Mouse (Mus musculus) fibroblast of lung, adult 2 months (primary cell): ENCODE data around the gene Eapp.
"Not testable (repeated sequence)": the region's sequence is repeated elsewhere in the genome, so short reads cannot be mapped to it uniquely, and the experiment has no call there.

Source experiments
- DNase-seq: peaks from one replicate; pipeline ENCODE4 v3.0.0-alpha.2; 2011; ENCODE audit warnings: low read depth

Eapp gene

DNA sequence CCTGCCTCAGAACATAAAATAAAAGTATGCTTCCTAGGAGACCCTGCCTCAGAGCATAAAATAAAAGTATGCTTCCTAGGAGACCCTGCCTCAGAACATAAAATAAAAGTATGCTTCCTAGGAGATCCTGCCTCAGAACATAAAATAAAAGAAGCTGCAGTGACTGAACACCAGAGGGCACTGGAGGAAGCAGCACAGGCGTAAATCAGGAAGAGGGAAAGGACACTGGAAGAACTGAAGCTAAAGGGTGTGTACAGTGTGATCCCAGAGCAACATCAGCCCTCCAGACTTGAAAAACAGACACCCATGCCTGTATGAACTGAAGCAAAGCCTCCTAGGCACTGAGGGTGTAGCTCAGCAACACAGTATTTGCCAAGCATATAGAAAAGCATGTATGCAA is 12.5 kb downstream of the Eapp start:
- DNase-seq, result no peak

DNA sequence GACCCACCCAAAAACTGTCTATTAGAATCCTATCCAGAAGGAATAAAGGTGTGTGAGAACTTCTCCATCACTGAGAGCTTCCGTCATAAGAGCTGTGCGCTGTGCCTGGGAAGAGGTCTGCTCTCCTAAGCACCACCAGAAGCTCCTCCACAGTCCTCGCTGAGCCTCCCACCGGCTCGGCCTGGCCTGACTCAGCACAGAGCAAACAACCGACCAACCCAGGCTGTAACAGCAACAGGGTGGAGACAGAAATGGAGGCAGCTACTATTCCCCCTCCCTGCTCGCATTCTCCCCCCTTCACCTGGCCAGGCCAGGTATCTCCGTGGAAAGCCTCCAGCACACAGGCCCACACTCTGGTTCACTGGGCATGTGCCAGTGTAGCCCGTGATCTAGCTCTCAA is 19.0 kb downstream of the Eapp start:
- DNase-seq, result no peak

DNA sequence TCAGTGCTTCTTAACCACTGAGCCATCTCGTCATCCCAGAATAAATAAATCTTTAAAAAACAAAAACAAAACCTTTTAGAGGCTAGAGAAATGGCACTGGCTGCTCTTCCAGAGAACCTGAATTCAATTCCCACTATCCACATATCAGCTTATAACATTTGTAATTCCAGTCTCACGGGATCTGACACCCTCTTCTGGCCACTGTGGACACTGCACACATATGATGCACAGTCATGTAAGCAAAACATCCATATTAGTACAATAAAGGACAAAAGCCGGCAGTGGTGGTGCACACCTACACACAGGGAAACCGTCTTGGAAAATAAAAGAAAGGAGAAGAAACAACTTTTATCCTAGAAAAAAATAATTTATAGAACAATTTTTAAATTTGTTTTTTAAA is 20.3 kb downstream of the Eapp start:
- no peak for DNase-seq

DNA sequence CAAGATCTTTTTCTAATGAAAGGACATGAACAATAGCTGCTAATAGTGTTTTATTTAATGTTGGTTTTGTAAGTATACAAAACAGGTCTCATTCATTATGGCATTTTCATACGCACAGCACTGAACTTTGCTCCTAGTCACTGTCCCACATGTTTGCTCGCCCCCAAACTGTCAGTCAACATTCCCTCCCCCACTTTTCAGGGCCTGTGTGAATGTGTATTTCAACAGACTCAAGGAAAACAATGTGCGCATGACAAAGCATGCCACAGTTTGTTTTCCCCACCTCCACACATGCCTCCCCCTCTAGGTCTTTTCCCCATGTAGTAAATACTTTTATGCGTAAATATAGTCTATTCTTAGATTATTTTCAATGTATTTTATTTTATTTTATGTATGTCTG is 24.4 kb downstream of the Eapp start:
- DNase-seq, result no peak

DNA sequence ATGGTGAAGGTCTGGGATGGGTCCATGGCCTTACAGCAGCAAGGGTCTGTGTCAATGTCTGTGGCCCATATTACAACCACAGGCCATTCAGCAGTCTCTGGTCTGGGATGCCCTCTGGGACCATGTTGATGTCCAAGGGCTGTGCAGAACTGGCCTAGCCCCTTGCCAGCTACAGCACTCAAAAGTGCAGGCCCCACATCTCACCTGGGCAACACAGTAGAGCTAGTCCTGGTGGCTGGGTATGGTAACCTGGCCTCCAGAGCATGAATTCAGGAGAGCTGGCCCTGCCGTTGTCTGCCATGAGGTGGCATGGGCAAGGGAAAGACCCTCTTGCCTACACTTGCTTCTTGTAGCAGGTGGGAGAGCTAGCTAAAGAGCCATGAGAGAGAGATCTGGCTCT is 27.6 kb downstream of the Eapp start:
- no peak for DNase-seq

DNA sequence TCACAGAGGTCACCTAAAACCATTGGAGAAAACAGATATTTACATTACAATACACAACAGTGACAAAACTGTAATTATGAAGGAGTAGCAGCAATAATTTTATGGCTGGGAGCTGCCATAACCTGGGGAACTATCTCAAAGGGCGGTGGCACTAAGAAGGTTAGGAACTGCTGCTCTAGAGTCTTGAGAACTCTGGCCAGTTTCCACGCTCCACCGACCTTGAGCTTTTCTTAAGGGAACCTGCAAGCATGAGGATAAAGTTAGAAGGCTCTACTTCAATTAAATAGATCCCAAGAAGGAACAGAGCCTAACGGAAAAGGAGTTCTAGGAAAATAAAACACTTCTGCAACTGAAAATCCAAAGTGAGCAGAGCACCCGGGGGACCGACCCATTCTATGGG is 30.2 kb downstream of the Eapp start:
- DNase-seq, result no peak

DNA sequence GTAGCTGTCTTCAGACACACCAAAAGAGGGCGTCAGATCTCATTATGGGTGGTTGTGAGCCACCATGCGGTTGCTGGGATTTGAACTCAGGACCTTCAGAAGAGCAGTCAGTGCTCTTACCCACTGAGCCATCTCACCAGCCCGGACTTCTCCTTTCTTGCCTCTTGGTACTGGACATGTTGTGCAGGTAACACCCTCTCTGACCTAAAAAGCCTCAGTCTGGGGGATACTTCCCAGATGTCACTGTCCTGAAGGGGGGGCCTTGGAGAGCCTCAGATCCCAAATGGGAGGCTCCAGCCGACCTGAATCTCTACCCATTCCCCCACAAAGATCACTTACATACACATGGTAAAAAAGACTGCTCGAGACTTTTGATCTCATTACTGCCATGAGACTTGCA is 34.2 kb downstream of the Eapp start:
- DNase-seq, result not testable (repeated sequence)

DNA sequence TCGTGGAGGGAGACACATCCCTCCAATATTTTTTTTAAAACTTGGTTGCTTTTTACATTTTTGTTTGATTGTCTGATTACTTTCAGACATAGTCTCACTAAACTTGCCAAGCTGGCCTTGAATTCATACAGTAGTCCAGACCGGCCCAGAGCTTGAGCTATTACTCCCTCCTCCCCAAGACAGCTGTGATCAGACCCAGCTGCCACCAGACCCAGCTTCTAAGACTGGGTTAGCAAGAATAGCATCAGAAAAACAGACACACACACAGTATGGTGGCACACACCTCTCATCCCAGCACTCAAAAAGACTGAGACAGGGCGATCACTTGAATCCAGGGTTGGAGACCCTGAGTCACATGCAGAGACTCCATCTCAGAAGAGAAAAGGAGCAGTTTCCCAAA is 35.8 kb downstream of the Eapp start:
- no peak for DNase-seq

DNA sequence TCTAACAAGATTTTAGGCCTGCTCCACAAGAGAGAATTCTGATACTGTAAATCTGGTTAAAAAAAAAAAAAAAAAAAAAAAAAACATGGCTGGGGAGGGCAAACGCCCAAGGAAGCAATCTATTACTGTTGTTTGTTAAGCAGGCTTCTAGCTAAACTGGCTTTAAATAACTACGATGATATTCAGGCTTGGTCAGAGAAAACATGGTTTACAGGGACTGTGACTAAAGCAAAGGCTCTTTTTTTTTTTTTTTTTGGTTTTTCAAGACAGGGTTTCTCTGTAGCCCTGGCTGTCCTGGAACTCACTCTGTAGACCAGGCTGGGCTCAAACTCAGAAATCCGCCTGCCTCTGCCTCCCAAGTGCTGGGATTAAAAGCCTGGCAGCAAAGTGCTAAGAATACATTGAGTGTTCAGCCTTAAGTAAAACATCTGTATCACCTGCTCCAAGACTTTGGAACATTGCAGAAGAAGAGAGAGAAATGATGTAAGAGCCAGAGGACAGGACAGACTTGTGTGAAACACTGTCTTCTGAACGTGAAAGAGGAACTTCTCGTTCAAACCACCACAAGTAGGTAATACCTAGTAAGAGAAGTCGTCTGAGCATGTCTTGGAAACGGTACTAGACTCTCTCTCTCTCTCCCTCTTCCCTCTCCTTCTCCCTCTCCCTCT is 37.1 kb downstream of the Eapp start:
- DNase-seq, result no peak

DNA sequence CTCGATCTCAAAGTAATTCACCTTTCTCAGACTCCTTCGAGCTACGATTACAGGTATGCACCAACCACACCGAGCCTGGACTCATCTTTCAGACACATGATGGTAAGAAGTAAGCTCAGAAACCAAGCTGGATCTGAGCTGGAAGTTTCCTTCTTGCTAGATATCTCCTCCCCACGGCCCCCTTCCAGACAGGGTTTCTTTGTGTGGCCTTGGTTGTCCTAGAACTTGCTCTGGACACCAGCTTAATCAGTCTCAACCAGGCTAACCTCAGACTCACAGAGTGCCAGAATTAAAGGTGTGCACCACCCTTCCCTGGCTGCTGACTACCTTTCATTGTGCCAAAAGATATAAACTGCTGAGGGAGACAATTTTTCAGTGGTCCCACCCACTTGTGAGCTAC is 37.7 kb downstream of the Eapp start:
- no peak for DNase-seq

DNA sequence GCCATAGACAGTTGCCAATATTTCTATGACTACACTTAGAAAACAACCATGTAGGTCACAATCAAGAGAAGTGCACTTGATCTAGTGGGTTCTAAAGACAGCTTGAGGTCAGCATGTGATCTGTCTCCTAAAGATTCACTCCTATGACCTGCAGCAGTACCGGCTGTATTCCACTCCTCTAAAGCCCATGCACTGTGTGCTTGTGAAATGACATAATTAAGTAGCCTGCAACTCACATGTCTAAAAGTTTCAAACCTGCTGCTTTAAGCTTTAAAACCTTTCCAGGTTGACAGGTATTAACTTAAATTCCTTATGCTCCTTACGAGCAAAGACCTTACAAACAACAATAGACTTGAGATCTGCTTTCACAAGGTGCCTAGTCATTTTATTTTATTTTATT is 38.5 kb downstream of the Eapp start:
- DNase-seq, result no peak

DNA sequence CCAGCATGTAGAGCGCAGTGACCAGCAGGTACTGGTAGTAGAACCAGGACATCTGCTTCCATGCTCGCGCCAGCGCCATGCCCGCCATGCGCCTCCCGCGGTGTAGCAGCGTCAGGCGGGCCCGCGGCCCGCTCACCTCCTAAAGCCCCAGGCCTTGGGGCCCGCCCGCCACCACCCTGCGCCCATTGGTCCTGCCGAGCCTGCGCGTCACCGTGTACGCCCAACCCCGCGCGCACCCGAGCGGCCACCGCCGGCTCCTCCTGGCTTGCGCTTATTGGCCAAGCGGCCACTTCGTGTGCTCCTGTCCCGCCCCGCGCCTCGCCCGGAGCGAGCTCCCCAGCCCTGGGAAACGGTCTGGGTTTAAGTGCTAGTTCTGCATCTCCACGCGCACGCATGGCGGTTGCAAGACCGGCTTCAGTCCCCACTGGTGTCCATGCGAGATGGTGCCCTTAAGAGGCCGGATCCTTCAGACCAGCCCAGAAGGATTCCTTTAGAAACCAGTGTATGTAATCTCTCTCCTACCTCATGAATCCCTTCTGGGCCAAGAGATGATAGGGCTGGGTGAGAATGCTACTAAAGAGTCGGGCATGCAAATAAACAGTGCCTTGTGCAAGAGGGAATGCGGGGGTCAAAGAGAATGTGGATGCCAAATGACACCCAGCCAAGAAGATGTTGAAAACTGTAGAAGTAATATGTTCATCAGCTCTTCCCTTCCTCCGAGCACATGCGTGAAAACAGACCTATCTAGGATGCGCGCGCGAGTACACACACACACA is 39.1 kb downstream of the Eapp start, which contains the start of gene Sptssa:
TSS of gene Sptssa (minus strand) at position 178 of the 776 bp plus-strand sequence.
- DNase-seq, result peak; percentile 86

DNA sequence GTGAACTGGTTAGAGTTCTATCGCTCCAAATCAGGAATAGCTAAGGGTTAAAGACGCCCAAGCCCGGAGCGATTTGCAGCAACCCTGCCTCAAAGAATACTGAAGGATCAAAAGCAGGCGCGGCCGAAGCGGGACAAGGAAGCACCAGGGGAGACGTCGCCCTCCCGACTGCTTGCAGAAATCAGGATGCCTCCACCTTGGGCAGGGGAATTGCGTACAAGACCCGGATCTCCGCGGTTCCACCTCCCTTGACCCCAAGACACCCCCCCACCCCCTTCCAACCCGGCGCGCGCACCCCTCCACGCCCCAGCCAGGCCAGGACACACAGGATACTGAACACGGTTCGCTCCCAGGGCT is 39.7 kb downstream of the Eapp start:
- DNase-seq, result no peak

DNA sequence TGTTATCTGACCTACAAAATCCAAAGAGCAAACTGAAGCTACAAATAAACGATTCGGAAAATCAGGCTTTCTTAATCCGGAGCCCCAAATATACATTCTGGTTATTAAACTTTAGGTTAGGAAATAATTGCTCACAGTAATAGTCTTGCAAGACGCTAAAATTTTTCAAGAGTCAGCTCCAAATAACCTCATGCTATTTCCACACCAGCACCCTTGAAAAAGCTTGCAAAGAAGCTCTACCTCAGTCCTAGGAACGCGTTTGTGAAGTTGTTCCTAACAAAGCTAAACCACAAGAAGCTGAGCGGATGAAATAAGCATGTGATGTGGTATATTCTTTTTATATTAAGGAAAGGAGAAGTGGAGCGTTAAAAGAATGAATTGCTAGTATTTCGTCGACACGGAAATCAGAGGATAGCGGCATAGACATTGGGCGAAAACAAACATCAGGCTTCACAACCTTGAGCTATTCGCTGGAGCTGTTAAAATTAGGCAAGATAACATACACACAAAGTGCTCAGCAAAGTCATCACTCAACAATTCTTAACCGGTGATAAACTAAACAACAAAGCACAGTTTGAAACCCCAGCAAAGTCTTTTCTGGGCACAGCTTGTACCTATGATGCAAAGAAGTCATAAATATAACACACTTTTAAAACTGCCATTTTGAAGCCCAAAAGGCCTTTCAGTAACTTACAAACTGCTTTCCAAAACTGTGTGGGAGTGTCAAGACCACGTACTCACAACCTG is 40.2 kb downstream of the Eapp start:
- DNase-seq, result no peak

DNA sequence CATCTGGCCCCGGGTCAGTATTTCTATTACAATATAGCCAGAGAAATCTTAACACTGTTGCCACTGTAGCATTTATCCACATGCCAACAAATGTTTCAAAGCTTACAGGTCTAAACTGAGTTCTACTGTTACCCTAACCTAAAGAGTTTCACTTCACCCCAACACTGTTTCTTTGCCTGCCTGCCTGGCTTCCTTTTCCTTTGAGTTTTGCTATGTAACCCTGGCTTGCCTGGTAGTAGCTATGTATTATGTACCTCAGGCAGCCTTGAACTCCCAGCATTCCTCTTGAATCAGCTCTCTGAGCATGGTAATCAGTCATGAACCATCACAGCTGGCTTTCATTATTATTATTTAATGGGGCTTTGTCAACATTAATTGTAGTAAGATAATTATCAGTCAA is 41.0 kb downstream of the Eapp start:
- DNase-seq, result no peak

DNA sequence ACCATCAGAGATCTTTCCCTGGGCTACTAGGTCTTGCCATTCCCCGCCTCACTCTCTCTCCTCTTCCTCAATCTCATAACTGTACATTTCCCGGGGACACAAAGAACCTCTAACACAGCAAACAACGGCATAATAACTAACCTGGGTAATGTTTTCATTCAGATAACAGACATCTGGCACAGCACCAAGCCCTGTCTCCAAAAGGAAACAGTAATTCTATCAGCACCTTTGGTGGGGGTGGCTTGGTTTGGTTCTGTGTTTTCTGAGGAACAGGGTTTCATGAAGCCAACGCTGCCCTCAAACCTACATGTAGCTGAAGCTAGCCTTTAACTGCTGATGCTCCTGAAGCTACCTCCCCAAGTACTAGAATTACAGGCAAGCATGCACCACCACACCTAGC is 41.6 kb downstream of the Eapp start:
- no peak for DNase-seq

DNA sequence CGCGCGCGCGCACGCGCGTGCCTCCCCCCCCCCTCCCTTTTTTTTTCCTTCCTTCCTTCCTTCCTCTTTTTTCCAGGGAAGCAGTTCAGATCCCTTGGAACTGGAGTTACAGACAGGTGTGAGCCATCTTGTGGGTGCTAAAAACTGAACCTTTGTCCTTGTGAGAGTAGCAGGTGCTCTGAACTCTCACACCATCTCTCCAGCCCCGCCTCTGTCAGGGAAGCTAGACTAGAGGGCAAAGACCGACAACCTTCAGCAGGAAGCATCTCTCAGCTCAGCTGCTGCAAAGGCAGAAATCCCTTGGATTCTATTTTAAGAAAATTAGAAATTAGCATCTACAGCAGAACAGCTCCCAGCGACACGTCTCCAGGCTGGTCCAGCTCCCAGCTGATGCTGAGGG is 43.4 kb downstream of the Eapp start:
- DNase-seq, result no peak

DNA sequence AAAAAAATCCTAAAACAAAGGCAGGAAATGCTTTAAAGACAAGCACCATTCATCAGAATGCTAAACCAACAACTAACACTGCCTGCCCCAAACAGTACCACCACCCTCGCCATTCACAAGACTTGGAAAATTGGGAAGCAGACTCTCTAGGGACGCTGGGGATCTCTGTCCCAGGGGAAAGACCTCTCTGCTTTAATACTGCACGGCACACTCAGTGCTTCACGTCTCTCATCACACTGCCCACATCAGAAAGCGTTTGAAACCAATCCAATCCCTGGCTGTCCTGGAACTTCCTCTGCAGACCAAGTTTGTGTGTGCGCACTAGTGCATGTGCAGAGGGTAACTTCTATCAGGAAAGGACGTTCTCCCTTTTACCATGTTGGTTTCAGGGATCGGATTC is 43.9 kb downstream of the Eapp start:
- no peak for DNase-seq

DNA sequence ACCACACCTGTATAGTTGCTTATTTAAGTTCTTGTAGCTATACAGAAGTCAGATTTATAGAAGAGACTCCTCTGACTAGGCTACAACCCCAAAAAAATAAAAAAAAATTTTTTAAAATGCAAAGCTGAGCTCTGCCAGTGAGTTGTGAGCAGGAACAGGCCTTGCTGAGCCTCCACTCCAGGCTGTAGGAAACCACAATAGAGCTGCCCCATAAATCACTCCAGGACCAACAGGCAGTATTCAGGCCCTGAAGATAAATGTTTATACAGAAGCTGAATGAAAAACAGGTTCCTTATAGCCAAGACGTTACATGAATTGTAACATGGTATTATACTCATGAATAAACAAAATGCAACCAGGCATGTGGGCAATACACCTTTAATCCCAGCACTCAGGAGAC is 44.5 kb downstream of the Eapp start:
- DNase-seq, result no peak

DNA sequence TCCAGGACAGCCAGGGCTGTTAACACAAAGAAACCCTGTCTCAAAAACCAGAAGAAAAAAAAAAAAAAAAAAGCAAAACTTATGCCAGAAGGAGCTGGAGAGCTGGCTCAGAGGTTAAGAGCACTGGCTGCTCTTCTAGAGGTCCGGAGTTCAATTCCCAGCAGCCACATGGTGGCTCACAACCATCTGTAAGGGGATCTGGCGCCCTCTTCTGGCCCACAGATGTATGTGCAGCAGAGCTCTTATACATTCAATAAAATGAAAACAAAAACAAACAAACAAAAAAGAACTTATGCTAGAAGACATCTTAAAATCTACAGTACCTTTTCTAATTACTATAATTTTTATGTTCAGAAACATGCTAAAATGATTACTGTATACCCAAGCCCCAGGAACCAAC is 50.8 kb downstream of the Eapp start:
- DNase-seq, result no peak

DNA sequence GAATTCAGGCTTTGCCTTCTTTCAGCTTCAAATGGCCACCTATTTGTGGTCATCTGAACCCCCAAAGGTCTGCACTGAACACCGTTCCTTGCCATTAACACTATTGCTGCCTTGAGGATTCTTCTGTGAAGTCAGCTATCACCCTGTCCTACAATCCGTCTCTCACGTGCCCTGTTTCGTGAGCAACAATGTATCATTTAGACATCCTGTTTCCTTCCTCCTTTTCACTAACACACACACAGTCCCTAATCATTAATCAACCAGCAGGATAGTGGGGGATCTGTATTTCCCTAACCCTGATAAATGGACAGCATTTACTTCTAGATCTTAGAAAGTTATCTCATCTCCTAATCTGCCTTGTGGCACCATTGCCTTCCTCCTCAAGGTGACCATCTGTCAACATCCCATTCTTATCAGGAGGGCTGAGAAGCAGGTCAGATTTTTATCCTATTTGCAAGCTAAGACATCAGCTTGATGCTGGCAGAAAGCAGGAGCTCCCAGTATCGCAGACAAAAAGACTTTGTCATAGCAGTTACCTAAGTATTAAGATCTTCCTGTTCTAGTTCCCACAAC is 52.3 kb downstream of the Eapp start:
- DNase-seq, result no peak

DNA sequence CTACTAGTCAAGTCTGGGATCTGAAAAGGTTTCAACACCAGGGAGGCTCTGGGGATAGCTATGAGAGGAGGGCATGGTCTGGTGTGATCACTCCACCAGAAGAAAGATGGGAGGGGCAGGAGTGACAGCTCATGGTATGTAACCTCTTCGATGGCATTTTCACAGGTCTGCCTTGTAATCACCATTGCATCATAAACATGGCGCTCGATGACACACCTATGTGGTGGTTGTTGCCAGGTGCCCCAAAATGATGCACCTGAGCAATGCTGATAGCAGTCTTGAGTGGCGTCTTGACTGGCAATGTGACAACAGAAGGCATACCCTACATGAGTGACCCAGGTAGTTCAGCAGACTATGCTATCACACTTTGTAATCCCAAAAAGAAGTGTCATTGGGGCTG is 54.3 kb downstream of the Eapp start:
- DNase-seq, result no peak

DNA sequence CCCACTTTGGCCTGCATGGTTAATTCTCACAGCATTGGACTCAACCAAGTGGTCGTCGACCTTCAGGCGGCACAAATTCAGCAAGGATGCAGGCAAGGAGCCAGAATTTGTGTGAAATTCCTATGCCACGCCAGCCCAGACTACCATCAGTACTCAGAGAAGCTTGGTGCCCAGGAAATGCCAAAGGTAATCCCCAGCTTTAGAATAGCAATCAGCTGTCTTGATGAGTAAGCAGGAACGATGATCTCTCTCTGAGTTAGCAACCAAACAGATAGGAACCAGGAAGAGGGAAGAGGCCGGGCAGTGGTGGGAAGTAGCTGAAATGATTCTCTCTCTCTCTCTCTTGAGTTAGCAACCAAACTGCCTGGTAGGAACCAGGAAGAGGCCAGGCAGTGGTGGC is 55.4 kb downstream of the Eapp start:
- no peak for DNase-seq
